Mouse (Mus musculus) ES-E14 (cell line): ENCODE measurements around the gene Agl.

Source experiments
- CHD2 ChIP-seq: IDR thresholded peaks from 2 replicates; pipeline ENCODE4 v1.6.1; 2014; ENCODE audit warnings: mild to moderate bottlenecking, low read depth, low read length, inconsistent platforms
- HCFC1 ChIP-seq: IDR thresholded peaks from 2 replicates; pipeline ENCODE4 v1.6.1; 2012; ENCODE audit warnings: low read length, inconsistent platforms, borderline replicate concordance; ENCODE audit not compliant: insufficient read depth
- MAFK ChIP-seq: IDR thresholded peaks from 2 replicates; pipeline ENCODE4 v1.6.1; 2014; ENCODE audit warnings: mild to moderate bottlenecking, low read depth, low read length, inconsistent platforms; ENCODE audit not compliant: insufficient read depth
- ZC3H11A ChIP-seq: IDR thresholded peaks from 2 replicates; pipeline ENCODE4 v1.6.1; 2012; ENCODE audit warnings: low read depth, mild to moderate bottlenecking, inconsistent platforms, low read length, borderline replicate concordance

DNA sequence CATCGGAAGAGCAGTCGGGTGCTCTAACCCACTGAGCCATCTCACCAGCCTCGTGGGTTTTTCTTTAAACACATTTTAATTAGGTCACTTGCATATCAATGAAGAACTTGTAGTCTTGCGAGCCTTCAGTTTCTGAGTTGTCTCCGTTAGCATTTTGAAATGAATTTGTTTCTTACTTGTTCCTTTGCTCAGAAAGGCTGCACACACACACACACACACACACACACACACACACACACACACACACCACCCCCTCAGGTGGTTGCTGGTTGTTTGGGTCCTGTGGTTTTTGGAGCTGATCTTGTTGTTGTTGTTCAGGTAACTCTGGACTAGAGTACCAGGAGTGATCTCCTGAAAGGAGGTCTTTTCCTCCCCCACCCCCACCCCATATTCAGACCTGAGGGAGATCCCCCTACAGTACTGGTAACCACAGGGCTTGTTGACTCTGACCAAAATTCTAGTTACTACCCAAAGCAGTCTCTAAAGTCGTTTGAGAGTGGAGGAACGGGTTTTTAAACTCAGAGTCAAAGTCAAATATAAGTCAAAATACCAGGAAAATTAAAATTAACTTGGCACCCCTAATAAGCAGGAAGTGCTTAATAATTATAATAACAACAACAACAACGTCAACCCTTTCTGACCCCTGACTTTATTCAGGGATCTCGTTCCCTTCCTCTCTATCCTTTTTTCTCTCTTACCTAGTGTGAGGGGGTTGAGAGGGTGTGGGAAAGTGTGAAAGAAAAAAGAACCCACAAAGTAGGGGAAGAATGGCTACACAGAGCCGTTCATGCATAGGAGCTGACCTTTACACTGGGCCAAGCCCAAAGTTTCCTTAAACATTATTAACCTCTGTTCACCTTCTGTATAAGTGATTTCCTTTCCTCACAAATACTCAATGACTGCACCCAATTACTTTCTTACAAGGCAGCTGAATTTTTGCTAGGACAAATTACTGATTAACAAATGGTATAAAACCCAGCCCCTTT is 84.2 kb downstream of the Agl start:
- TF ChIP-seq ZC3H11A (no peak), MAFK (no peak), HCFC1 (no peak), CHD2 (0 out of 2 replicates have a peak, but pooled peaks have one; percentile 27)
